Mouse (Mus musculus): ENCODE measurements around the gene Ctss.

GRCm38 (mm10) chr3:95538936-95539335 lies 12.3 kb downstream of the Ctss start:
- TF ChIP-seq CTCF (conservative IDR thresholded peaks at IDR 0.05; ENCODE audit: low read length) (no peak), POU5F1 (IDR thresholded peaks at IDR 0.05; ENCODE audit: borderline replicate concordance, low read length) (no peak), NANOG (IDR thresholded peaks at IDR 0.05; ENCODE audit: borderline replicate concordance, low read length) (no peak)

Data from E14TG2a.4 (cell line).